Mouse (Mus musculus): ENCODE measurements around the gene Zfp580.
"Not testable (repeated sequence)": the region's sequence is repeated elsewhere in the genome, so short reads cannot be mapped to it uniquely, and the experiment has no call there.

Zfp580 gene

GRCm38 (mm10) chr7:5051193-5052192 is at the start of gene Zfp580:
Gene Zfp580 (plus strand): TSS chr7:5051538.
- DNase-seq (ENCODE audit: low read depth, low spot score) = peak; percentile 76

- DNase-seq (ENCODE audit: low read depth, low spot score) = not testable (repeated sequence)
Measured at GRCm38 (mm10) chr7:5002876-5003275, 48.5 kb upstream of the Zfp580 start.

DNA sequence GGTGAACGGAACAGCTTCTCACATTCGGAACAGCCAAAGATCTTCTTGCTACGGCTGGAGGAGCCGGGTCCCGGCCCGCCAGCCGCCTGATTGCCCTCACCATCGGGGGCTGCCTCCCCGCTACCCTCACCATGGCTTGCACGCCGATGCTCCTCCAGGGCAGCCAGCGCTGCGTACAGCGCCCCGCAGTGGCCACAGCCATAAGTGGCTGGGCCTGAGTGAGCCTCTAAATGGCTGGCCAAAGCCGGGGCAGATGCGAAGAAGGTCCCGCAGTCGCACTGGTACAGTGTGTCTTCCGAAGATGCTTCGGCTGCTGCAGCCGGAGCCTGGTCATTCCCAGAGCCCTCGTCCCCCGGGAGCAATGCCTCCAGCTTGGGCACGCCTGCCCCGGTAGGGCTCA is 43.1 kb upstream of the Zfp580 start:
- DNase-seq (ENCODE audit: low read depth, low spot score) = no peak

DNA sequence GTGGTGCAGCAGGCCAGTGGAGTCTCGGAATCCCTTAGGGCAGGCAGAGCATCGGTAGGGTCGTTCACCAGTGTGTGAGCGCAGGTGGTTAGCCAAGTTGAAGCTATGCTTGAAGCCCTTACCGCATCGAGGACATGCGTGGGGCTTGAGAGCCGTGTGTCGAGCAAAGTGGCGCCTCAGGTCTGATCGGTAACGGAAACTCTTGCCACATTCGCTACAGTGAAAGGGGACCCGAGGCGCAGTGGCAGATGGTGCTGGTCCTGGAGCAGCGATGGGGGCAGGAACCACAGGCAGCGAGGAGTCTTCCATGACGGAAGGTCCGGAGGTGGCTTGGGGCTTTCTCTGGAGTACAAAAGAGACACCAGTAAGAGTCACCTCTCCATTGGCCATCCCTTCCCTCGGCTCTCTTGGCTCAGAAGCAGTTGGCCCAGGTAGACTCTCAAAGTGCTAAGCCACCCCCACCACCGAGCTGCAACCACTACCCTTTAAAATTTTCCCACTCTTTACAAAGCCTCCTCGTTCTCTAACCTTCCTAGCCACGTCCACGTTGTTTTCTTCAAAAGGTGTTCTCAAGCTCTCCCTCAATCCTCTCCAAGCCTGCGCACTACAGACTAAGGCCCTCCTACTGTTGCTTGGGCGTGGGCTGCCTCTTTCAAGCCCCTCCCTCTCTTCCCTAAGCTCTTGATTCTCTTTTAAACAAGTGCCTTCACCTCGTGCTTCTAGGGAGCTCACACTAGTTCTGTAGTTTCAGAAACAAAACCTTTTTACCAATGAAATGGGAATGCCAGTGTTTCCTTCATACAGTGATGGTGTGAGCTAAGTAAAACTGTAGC is 38.4 kb upstream of the Zfp580 start:
- no peak for DNase-seq (ENCODE audit: low read depth, low spot score)

DNA sequence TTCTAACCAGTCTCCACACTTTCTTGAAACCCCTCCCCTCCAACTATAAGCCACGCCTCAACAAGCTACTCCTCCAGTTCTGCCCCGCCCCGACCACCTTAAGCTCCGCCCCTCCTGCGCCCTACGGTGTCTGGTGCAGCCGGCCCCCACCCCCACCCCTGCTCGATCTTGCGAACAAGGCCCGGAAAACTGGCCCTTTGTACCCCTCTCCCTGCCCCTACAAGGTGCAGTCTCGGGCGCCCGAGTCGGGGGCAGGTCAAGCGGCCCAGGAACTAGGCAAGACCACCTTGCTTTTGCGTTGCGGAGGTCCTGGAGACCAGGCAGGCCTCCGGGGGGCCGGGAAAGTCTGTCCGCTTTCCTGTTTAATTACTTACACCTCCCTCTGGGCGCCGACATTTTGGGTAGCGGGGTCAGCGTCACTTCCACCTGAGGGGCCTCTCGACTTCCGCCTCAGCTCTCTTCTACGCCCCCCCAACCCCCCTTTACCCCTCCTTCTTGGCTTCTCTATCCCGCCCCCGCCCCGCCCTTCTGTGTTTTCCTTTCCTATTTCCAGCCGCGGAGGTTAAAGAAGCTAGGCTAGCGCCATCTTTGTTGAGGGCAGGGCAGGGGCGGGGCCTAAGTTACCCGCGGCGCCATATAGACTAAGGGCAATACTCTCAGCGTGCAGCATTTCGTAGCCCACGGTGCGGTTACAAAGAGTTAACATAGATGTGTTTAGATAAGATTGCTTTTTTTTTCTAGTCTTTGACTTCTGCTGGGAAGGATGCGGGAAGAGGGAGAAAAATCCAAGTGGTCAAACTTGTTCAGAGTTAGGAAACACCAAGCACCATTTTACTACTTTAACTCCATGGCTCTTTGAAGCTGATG is 36.9 kb upstream of the Zfp580 start, which contains the start of the genes Zfp524 and Fiz1:
TSS of gene Zfp524 (plus strand) at position 165 of the 867 bp plus-strand sequence.
TSS of gene Fiz1 (minus strand) at position 447 of the 867 bp plus-strand sequence.
- DNase-seq (ENCODE audit: low read depth, low spot score) = peak; percentile 98

DNA sequence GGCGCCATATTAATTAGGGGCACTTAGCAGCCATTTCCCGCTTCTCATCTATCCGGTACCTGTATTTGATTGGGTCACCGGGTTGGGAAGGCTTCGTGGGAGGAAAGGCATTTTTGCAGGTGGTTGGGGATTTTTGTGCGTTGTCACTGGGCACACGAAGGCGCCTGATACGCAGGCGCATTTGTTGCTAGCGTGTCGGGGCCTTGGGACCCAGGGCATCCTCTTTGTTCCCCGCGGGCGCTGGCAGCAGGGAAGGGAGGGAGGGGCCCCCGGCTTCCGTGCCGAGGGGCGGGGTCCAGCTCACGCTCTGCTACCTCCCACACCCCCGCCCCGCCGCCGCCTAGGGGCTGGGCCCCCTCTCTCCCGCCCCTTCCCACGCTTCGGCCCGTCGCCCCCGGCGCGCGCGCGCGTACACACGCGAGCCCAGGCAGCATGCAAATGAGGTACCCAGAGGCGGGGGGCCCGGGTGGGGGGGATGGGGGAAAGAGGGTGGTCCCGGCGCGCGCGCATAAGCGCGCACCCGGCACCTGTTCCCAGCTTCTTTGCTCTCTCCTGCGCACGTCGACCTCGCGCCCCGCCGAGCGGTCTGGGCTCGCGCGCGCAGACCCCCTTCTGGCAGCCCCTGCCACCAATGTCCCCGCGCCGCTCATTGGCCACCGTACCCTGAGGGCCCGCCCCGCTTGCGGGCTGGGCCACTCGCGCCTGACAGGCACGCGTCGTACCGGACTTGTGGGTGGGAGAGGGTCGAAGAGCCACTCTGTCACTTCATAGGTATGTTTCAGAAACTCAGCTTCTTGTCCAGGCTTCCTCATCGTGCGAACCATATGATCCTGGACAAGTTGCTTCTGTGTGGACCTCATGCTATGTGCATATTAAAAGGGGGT is 36.0 kb upstream of the Zfp580 start, which contains the start of gene Gm44973:
TSS of gene Gm44973 (plus strand) at position 379 of the 884 bp plus-strand sequence.
- DNase-seq (ENCODE audit: low read depth, low spot score) = peak; percentile 95

DNA sequence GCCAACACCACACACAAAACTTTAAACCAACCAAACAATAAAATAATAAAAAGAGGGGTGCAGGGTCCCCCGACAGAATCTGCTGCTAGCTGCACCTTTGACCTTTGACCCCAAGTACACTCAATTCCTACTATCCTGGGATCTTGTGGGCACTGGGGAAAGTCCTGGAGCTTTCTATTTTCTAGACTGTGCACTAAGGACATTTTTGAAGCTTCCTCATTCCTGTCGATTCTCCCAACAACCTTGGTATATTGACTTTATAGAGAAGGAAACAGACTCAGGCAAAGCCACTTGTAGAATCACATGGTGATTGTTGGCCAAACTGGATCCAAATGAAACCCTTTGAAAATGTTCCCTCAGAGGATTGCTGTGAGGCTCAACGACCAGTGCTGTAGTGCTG is 35.3 kb upstream of the Zfp580 start:
- DNase-seq (ENCODE audit: low read depth, low spot score) = no peak

- no peak for DNase-seq (ENCODE audit: low read depth, low spot score)
Measured at GRCm38 (mm10) chr7:5016920-5017319, 34.4 kb upstream of the Zfp580 start.

GRCm38 (mm10) chr7:5017352-5017751 is 34.0 kb upstream of the Zfp580 start:
- DNase-seq (ENCODE audit: low read depth, low spot score) = peak; percentile 43

DNA sequence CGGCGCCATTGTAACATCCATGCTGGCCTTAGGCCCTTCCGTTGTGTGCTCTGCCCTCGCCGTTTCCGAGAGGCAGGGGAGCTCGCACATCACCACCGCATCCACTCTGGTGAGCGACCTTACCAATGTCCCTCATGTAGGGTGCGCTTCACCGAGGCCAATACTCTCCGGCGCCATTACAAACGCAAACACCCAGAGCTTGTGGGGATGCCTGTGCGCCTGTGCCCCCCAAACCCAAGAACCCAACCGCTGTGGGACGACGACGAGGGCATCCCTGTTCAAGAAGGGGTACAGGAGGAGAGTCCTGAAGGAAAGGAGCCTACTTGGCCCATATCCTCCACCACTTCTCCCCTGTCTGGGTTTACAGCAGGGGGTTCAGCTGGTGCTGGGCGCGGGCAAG is 33.4 kb upstream of the Zfp580 start:
- no peak for DNase-seq (ENCODE audit: low read depth, low spot score)

- not testable (repeated sequence) for DNase-seq (ENCODE audit: low read depth, low spot score)
Measured at GRCm38 (mm10) chr7:5019576-5019975, 31.8 kb upstream of the Zfp580 start.

DNA sequence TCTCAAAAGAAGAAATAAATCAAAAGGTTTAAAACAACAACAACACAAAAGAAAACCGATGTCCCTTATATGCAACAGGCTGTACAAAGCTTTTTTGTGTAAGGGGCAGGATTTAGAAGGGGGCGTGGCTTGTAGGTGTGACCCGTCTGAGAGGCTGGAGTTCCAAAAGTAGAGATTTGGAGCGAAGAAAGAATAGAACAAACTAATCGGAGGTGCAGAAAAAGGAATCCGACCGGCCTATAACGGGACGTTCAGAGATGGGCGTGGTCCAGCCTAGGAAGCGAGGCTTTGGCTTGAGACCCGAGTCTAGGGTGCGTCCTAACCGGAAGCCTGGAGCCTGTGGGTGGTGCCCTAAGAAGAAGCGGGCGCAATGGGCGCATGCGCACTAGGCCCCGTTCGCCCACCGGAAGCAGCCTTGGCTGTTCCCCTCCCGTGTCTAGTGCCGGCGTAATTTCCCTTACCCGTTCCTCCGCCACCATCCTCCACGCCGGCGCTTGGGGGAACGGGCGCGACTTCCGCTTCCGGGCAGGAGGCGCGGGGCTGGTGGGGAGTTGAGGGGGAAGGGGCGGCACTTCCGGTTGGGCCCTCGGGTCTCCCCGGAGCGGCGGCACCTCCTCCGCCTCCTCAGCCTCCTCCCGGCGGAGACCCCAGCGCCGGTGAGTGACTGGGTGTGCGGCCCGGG is 31.2 kb upstream of the Zfp580 start, which contains the start of the genes Zfp865 and Ccdc106:
TSS of gene Zfp865 (plus strand) at position 377 of the 682 bp plus-strand sequence.
TSS of gene Ccdc106 (plus strand) at position 554 of the 682 bp plus-strand sequence.
- DNase-seq (ENCODE audit: low read depth, low spot score) = peak; percentile 100

GRCm38 (mm10) chr7:5020685-5021084 is 30.7 kb upstream of the Zfp580 start:
- DNase-seq (ENCODE audit: low read depth, low spot score) = no peak

- DNase-seq (ENCODE audit: low read depth, low spot score) = no peak
Measured at GRCm38 (mm10) chr7:5021197-5021596, 30.1 kb upstream of the Zfp580 start.

DNA sequence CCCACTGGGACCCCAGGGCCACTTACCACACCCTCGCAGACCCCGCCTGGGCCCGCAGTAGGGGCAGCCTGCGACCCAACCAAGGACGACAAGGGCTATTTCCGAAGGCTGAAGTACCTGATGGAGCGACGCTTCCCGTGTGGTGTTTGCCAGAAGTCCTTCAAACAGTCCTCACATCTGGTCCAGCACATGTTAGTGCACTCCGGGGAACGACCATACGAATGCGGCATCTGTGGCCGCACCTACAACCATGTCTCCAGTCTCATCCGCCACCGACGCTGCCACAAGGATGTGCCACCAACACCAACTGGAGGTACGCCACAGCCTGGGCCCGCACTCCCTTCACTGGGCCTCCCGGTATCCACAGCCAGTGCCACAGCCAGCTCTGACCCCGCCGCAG is 21.8 kb upstream of the Zfp580 start:
- DNase-seq (ENCODE audit: low read depth, low spot score) = no peak

GRCm38 (mm10) chr7:5029946-5030345 is 21.4 kb upstream of the Zfp580 start:
- DNase-seq (ENCODE audit: low read depth, low spot score) = no peak

GRCm38 (mm10) chr7:5030554-5031275 is 20.6 kb upstream of the Zfp580 start:
- DNase-seq (ENCODE audit: low read depth, low spot score) = no peak

DNA sequence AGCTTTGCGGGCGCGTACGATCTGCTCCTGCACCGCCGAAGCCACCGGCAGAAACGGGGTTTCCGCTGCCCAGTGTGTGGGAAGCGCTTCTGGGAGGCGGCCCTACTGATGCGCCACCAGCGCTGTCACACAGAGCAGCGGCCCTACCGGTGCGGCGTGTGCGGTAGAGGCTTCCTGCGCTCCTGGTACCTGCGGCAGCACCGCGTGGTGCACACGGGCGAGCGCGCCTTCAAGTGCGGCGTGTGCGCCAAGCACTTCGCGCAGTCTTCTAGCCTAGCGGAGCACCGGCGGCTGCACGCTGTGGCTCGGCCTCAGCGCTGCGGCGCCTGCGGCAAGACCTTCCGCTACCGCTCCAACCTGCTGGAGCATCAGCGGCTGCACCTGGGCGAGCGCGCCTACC is 19.8 kb upstream of the Zfp580 start:
- no peak for DNase-seq (ENCODE audit: low read depth, low spot score)

DNA sequence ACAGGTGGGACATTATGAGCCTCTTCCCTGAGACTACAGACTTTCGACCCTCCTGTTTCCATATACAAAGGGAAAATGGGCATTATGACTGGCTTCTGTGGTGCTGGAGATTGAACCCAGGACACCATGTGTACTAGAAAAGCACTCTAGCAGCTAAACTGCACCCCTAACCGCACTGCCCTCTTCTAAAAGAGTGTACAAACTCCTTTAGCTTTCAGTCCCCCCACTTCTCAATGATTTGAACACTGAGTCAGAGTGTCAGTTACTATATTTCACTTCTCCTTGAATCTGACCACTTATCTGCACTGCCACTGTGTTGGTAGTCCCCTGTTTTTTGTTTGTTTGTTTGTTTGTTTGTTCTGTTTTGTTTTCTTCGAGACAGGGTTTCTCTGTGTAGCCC is 17.5 kb upstream of the Zfp580 start, which contains the start of gene 4632433K11Rik:
TSS of gene 4632433K11Rik (plus strand) at position 301 of the 400 bp plus-strand sequence.
- no peak for DNase-seq (ENCODE audit: low read depth, low spot score)
